Mouse (Mus musculus) liver, embryonic 16.5 days (tissue): ENCODE measurements around the gene Htra1. TPM values are rescaled to one million over a fixed set of nuclear protein-coding genes. Genes with fewer than 3 reads are reported as not detected.

Experiments
- ATAC-seq: fragments of 200-750 bp; cut with Nextera tagmentation; 2 replicates; pipeline ENCODE4 v1.8.0; 2017; ENCODE audit warnings: low read depth, mild to moderate bottlenecking, moderate number of reproducible peaks, moderate library complexity
- H3K27ac ChIP-seq: fragments of 300-500 bp; sonication (generic); 2 replicates; pipeline ENCODE4 v1.5.1; 2014; ENCODE audit warnings: mild to moderate bottlenecking, low read length
- H3K27me3 ChIP-seq: fragments of 300-500 bp; sonication (generic); 2 replicates; pipeline ENCODE4 v1.6.1; 2014; ENCODE audit warnings: low read depth, low read length, mixed read lengths; ENCODE audit not compliant: control insufficient read depth, insufficient read depth
- H3K36me3 ChIP-seq: fragments of 300-500 bp; sonication (generic); 2 replicates; pipeline ENCODE4 v1.6.1; 2014; ENCODE audit warnings: mild to moderate bottlenecking; ENCODE audit not compliant: control insufficient read depth, insufficient read depth
- H3K4me1 ChIP-seq: fragments of 300-500 bp; sonication (generic); 2 replicates; pipeline ENCODE4 v1.6.1; 2014; ENCODE audit warnings: low read depth, low read length, mixed read lengths; ENCODE audit not compliant: control insufficient read depth
- H3K4me2 ChIP-seq: fragments of 300-500 bp; sonication (generic); 2 replicates; pipeline ENCODE4 v1.6.1; 2014; ENCODE audit warnings: low read depth, low read length, mixed read lengths
- H3K4me3 ChIP-seq: fragments of 300-500 bp; sonication (generic); 2 replicates; pipeline ENCODE4 v1.5.1; 2014; ENCODE audit warnings: low read depth, mild to moderate bottlenecking, low read length
- H3K9ac ChIP-seq: fragments of 300-500 bp; sonication (generic); 2 replicates; pipeline ENCODE4 v1.6.1; 2014; ENCODE audit warnings: low read depth, low read length
- H3K9me3 ChIP-seq: fragments of 300-500 bp; sonication (generic); replicated peaks from 2 replicates; pipeline ENCODE4 v1.6.1; 2016; ENCODE audit warnings: low read length; ENCODE audit not compliant: control insufficient read depth
- whole genome bisulfite sequencing: fragments of 180-500 bp; shearing (Covaris S2); extraction: QIAGEN DNeasy Blood & Tissue Kit; methylation state at CpG from one replicate; pipeline ENCODE4 v1.1.7; 2014; ENCODE audit not compliant: insufficient replicate concordance; 5-methylcytosine and 5-hydroxymethylcytosine counted together
- polyA plus RNA-seq: library from polyadenylated mRNA; unstranded; fragments of >200 nt; fragmentation: Nextera tagmentation; extraction: Ambion mirVana; gene quantifications from 2 replicates; pipeline ENCODE4 v1.2.1, GENCODE M21; 2015

Gene Htra1
- polyA plus RNA-seq: 1.0 and 1.1 TPM in 2 replicates

DNA sequence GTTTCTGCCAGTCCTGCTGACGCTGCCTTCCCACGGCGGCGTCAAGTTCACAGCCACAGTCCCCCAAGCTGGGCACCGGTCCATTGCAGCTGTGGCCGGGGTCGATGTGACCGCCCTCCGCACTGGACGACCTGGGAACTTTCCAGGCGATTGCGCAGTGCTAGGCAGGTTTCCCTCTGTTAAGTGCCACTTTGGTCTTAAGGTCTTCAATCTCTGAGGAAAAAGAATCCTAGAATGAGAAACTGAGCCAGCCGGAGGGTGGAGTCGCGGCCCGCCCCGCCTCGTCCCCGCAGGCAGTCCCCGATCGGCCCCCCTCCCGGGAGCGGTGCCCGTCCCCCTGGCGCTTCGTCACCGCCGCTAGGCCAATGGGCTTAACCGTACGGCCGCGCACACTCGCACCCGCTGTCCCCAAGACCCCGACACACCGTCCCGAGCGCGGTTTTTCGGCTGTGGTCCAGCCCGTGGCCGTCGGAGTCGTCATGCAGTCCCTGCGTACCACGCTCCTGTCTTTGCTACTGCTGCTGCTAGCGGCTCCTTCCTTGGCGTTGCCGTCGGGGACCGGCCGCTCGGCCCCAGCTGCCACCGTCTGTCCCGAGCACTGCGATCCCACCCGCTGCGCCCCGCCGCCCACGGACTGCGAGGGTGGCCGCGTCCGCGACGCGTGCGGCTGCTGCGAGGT is at the start of gene Htra1:
Htra1 (plus strand) TSS at position 319 of the 679 bp plus-strand sequence.
- WGBS: 2% methylated on average over 70 of the region's 70 CpGs
- Histone ChIP-seq H3K4me3 (peak within 1 kb of the TSS; percentile 50), H3K9me3 (no peaks in the 10 kb centered on the region), H3K27me3 (peaks cover 54% of the 10 kb centered on the region), H3K36me3 (no peaks in the 10 kb centered on the region), H3K4me1 (no peaks in the 10 kb centered on the region), H3K27ac (no peak within 1 kb of the TSS), H3K9ac (no peak within 1 kb of the TSS), H3K4me2 (peak within 1 kb of the TSS; percentile 57)
- no peak for ATAC-seq

DNA sequence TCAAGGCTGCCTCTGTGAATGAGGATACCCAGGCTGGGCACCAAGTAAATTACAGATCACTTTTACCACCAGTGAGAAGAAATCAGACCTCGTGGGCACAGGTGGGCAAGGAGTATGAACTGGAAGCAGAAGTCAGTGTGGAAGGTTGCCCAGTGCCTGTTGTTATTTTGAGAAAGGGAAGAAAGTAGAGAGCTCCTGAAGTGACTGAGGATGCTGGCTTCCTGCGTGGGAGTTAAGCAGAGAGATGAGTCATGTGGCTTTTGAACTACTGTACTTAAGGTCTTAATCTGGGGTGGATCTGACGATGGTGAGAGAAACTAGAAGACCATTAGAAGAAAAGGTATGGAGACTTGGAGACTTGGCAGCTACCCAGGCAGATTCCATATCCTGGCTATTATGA is 49.7 kb upstream of the Htra1 start:
- Histone ChIP-seq H3K27ac (no peak overlapping the region), H3K36me3 (no peaks in the 10 kb centered on the region), H3K9ac (no peak overlapping the region), H3K4me3 (no peak overlapping the region), H3K4me1 (no peaks in the 10 kb centered on the region), H3K9me3 (no peaks in the 10 kb centered on the region), H3K27me3 (no peaks in the 10 kb centered on the region), H3K4me2 (no peak overlapping the region)
- no peak for ATAC-seq
- 41% methylated on average over 3 of the region's 3 CpGs for WGBS

DNA sequence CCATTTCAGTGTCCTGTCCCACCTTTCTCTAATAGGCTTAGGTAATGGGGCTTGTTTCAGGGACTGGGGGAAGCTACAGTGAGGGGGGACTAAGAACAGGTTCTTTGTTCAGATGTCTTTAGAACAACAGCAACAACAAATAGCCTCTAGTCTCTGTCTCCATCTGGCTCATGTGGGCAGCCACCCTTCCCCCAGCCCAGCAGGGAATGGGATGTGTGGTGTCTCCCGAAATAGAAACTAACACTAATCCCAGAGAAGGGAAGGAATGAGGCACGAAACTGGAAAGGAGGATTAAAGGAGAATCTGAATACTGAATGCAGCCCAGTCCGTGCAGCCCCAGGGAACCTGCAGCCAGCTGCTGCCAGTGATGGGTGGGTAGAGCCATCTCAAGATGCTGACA is 48.0 kb upstream of the Htra1 start:
- Histone ChIP-seq H3K27me3 (no peaks in the 10 kb centered on the region), H3K4me3 (no peak overlapping the region), H3K4me2 (no peak overlapping the region), H3K4me1 (no peaks in the 10 kb centered on the region), H3K36me3 (no peaks in the 10 kb centered on the region), H3K9me3 (no peaks in the 10 kb centered on the region), H3K27ac (no peak overlapping the region), H3K9ac (no peak overlapping the region)
- ATAC-seq: no peak
- WGBS: 48% methylated on average over 3 of the region's 3 CpGs

DNA sequence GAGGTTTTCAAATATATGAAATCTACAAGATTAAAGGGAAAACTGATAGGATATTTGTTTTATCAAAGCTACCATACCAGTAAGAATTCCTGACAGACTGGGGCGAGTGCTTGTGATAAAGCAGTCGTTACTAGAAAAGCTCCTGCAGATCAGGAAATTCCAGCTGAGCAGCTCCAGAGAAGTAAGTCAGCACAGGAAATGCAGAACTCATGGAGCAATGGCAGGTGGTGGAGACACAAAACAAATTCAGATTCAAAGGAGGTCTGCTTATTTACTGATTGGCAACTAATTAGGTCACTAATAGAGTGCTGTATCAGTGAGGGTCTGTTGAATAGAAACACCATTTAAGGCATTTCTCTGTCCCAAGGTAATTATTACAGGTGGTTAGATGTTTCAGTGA is 45.0 kb upstream of the Htra1 start:
- WGBS: 48% methylated on average over 2 of the region's 2 CpGs
- no peak for ATAC-seq
- no peak overlapping the region for H3K27ac ChIP-seq
- no peaks in the 10 kb centered on the region for H3K27me3 ChIP-seq
- H3K4me2 ChIP-seq: no peak overlapping the region
- no peaks in the 10 kb centered on the region for H3K4me1 ChIP-seq
- H3K4me3 ChIP-seq: no peak overlapping the region
- no peak overlapping the region for H3K9ac ChIP-seq
- H3K9me3 ChIP-seq: no peaks in the 10 kb centered on the region
- H3K36me3 ChIP-seq: no peaks in the 10 kb centered on the region

DNA sequence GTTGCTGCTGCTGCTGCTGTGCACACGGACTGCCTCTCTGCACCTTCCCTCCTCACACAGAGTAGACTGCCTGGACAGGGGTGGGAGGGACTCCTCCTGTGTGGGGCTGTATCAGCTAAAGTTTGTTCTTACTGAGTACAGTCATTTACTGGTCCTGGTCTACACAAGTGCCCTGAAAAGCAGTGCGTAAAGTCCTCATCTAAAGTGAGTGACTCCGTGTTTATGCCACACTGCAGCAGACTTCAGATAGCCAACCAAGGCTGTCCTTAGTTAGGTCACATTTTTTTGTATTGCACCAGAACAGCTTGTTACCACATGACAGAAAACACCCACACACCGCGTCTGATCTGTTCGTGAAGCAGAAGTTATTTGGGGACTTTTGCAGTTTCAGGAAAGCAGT is 42.9 kb upstream of the Htra1 start:
- Histone ChIP-seq H3K27ac (no peak overlapping the region; the same call in 1 of the 2 replicates), H3K36me3 (no peaks in the 10 kb centered on the region), H3K27me3 (no peaks in the 10 kb centered on the region), H3K9me3 (no peaks in the 10 kb centered on the region), H3K4me2 (no peak overlapping the region), H3K9ac (no peak overlapping the region), H3K4me3 (no peak overlapping the region), H3K4me1 (no peaks in the 10 kb centered on the region)
- peak; percentile 32; the same call in 1 of the 2 replicates for ATAC-seq
- 54% methylated on average over 6 of the region's 6 CpGs for WGBS

DNA sequence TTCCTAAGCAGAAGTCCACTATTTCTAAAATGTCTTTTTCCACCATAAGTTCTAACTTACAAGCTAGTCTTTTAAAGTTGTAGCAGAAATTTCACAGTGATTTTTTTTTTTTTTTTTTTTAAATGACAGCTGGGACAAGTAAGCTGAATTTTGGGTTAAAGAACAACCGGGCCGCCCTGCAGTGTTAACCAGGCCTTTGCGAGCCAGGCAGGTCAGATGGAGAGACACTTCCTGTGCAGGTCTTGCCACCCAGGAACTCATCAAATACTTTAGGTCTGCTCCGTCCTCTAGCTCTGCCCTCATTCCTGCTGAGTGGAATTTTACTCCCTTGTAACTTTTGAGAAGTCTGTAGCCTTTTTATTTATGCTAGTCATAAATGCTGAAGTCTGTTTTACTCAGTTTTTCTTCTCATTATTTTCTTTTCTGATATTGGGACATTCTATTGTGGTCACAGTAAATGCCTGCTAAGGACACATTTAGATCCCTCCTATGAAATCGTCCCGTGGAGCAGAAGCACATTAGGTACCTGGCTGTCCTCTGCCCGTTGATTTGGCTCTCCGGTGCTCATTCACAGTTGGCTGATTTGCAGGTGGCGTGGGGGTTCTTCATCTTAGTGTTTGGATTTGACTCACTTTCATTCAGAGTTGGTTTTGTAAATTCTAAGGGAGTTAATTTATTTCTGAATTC is 40.8 kb upstream of the Htra1 start:
- Histone ChIP-seq H3K27ac (no peak overlapping the region), H3K36me3 (no peaks in the 10 kb centered on the region), H3K4me2 (no peak overlapping the region), H3K27me3 (no peaks in the 10 kb centered on the region), H3K4me1 (no peaks in the 10 kb centered on the region), H3K9me3 (no peaks in the 10 kb centered on the region), H3K9ac (no peak overlapping the region), H3K4me3 (no peak overlapping the region)
- ATAC-seq: no peak
- 70% methylated on average over 9 of the region's 9 CpGs for WGBS

DNA sequence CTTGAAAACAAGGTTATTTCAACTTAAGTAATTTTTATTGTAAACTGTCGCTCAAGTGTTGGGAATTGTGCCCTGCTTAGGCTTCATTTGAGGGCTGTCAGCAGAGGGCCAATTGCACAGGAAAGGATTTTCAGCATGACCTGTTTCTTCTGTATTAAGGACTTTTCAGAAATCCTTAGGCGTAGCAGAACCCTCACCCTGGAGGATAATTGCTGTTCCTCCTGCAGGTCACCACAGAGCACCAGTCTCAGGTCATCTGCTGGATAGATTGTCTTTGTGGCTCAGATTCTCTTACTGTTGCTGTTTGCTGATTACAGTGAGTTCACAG is 40.3 kb upstream of the Htra1 start:
- Histone ChIP-seq H3K9ac (no peak overlapping the region), H3K4me2 (no peak overlapping the region), H3K27ac (no peak overlapping the region), H3K27me3 (no peaks in the 10 kb centered on the region), H3K36me3 (no peaks in the 10 kb centered on the region), H3K9me3 (no peaks in the 10 kb centered on the region), H3K4me1 (no peaks in the 10 kb centered on the region), H3K4me3 (no peak overlapping the region)
- no peak for ATAC-seq
- WGBS: 55% methylated on average over 2 of the region's 2 CpGs

DNA sequence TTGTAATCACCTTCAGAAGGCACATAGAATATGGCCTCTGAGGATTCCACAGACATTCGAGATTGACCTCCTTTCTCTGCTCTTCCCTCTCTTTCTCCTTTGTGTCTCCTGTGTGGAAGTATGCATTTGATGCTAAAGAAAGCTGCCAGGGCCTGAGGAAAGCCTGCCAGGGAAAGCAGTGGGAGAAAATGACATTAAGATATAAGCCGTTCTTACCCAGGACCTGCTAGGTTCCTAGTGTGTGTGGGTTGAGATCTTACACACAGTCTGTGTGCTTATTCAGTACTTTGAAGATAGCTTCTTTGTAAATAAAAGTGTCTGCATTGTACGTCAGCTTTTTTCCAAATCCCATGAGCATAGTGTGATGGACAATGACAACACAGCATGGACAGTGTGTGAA is 39.8 kb upstream of the Htra1 start:
- Histone ChIP-seq H3K27me3 (no peaks in the 10 kb centered on the region), H3K9me3 (no peaks in the 10 kb centered on the region), H3K4me1 (no peaks in the 10 kb centered on the region), H3K9ac (no peak overlapping the region), H3K27ac (no peak overlapping the region), H3K4me3 (no peak overlapping the region), H3K36me3 (no peaks in the 10 kb centered on the region), H3K4me2 (no peak overlapping the region)
- ATAC-seq: no peak
- 64% methylated on average over 3 of the region's 3 CpGs for WGBS

DNA sequence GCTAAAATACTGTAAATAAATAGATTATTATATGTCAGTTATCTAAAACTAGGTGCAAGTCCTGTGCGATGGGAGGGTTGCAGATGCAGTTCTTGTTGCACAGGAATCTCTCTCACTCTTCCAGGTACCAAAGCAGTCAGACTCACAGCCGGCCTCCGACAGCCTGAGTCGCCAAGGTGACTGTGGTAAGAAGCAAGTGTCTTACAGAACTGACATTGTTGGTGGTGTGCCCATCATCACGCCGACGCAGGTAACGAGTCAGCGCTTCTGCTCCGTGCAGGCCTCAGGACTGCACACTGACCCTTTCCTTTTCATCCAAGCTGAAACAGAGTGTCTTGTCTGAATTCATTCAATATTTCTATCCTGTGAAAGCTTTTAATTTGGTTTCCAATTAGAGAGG is 38.7 kb upstream of the Htra1 start:
- 83% methylated on average over 10 of the region's 10 CpGs for WGBS
- Histone ChIP-seq H3K9ac (no peak overlapping the region), H3K27ac (no peak overlapping the region), H3K36me3 (no peaks in the 10 kb centered on the region), H3K9me3 (no peaks in the 10 kb centered on the region), H3K4me1 (no peaks in the 10 kb centered on the region), H3K27me3 (no peaks in the 10 kb centered on the region), H3K4me3 (no peak overlapping the region), H3K4me2 (no peak overlapping the region)
- no peak for ATAC-seq
